Mouse (Mus musculus): ENCODE results near the gene Alk.
A peak's percentile ranks its signal among the peaks of the same experiment; 100 is the strongest.

The Alk gene

DNA sequence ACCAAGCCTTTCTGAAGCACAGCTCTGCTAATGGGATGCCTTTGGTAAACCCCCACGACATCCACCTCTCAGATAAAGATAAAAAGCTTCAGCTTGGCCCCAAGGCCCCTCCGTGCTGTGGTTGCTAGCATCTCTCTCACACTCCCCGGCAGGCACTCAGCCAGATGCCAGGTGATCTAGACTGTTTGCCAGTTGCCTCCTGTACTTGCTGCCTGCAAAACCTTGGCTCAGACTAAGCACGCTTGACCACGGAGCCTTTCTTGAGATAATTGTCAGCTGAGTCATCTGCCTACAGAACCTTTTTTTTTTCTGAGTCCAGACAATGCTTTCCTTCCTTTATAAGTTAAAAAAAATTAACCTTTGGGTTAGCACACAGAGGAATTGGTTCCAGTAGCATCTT lies 486.1 kb downstream of the Alk start:
- peak; percentile 19 for DNase-seq

- DNase-seq: no peak
These were observed 489.0 kb downstream of the Alk start for GRCm38 (mm10) chr17:72115271-72115944.

GRCm38 (mm10) chr17:72112004-72112403 lies 492.4 kb downstream of the Alk start:
- no peak for DNase-seq

DNA sequence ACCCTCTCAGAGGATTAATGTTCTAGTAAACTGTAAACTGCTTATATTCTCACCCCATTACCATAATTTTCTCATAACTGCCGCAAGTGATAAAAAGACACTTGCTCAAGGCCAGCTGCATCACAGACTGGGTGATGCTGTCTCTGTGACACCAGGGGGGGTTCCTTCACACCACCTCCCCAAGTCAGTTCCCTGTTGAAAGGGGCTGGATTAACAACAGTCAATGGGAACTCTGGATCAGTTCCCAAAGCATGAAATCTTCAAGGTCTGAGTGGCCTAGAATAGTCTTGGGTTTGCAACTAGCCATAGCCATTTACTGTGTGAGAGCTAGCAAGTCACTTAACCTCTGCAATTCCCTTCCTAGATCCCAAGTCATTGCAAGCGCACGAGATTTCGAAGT lies 492.9 kb downstream of the Alk start:
- no peak for DNase-seq

DNA sequence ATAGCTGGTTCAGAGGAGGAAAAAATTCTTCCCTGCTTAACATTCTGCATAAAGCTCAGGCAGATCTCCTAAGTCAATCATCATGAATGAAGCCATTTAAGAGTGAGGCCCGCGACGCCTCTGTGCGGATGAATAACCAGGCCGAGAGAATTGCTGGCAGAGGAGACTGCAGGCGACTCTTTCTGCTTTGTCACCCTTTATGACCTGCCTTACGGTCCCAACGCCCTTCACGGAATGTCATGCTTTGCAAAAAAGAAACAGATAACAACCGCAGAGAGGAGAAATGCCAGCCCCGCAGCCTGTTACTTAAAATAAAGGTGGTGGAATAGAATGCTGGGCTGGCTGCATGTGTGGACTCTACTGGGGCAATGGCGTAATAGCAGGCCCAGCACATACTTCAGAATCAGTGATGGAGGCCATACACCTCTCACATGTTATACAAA lies 517.1 kb downstream of the Alk start:
- no peak for DNase-seq

DNA sequence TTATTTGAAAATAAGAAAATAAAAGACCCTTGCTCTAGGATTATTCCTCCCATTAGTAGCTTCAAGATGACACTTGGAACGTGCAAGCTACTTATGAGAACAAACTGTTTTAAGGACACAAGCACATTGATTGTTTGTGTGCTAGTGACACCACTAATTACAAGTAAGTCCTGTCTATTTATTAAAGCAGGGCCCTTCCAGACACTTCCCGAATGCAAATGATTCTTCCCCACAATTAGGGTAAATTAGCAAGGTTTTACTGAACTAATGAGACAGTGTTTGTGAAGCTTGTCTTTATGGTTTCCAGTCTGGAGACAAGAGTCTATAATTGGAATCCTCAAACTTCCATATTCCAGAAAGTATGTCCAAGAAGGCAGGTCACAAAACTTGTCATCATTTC lies 523.0 kb downstream of the Alk start:
- DNase-seq: no peak

GRCm38 (mm10) chr17:72076306-72076921 lies 528.0 kb downstream of the Alk start:
- no peak for DNase-seq

GRCm38 (mm10) chr17:72071871-72072270 lies 532.6 kb downstream of the Alk start:
- no peak for DNase-seq

DNA sequence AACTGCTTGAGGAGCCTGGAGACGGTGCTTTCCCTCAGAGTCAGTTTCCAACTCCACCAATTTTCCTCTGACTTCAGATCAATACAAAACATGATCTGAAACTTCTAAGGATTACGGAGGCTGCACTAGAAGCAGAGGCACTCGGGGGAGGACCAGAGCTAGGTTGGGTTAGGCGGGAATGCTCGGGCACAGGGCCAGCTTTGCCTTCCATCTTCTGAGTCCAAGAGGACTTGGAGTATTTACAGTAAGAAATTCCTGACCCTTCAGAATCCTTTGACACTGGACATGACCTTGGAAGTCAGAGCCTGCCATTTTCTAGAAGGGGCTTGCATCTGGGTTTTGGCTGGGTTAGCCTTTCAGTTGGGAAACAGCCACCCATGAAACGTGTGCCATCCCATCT lies 536.3 kb downstream of the Alk start:
- DNase-seq: no peak

- DNase-seq: no peak
These were observed 541.4 kb downstream of the Alk start for GRCm38 (mm10) chr17:72062978-72063377.

DNA sequence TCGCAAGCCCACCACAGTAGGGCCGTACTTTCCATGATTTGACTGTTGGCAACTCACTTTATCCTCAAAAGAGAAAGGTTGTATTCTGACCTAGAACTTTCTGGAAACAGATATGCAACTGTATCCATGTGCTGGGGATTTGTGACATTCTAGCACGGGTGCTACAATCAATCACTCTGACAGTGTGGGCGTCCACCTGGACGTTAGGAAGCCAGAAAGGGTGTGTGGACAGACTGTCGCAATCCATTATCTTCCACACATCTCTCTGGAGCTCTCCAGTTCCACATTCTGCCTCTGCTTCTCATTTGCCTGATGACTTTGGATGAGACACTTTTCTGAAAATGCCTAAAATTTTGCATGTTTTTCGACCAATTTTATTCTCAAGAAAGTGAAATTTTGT lies 545.1 kb downstream of the Alk start:
- DNase-seq: no peak

DNA sequence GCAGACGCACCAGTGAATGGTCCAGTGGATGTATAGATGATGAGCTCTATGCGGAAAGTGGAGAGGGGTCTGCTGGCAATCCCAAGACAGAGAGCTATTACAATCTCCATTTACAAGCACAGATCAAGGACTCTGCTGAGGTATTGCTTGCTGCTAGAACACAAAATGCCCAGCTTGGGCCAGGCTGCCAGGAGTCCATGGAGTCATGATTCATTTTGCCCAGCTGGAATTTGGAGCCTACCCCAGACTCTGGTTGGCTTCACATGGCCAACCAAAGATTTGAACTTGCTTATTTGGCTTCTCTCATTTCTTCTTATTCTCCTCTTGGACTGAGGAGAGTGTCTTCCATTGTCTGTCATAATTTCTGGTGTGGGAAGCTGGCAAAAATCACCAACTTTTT lies 558.8 kb downstream of the Alk start:
- no peak for DNase-seq

DNA sequence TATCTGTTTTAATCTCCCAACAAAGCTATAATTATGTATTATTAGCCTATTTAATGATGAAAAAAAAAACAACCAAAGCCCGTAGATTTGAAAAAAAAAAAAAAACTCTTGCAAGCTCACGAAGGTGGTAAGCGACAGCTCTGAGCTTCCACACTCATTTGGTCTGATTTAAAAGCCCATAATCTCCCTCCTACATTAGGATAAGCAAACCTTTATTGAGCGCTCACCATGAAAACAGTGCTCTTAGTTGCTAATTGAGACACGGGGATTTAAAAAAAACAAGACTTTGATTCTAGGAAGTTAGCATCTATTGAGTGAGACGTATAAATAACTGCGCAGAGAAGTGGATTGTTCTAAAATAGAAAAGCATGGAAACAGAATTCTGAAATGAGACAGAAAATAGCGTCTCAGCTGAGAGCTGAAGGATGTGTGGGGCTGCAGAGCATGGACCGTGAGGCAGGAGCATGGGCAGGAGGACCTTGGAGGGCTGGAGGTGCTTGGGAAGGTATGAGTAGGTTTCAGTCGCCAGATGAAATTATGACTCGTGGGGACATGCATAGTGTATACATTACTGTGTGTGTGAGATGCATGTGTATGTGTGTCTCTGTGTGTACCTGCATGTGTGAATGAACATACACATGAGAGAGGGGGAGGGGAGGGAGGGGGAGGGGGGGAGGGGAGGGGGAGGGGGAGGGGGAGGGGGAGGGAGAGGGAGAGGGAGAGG lies 560.6 kb downstream of the Alk start:
- no peak for DNase-seq

DNA sequence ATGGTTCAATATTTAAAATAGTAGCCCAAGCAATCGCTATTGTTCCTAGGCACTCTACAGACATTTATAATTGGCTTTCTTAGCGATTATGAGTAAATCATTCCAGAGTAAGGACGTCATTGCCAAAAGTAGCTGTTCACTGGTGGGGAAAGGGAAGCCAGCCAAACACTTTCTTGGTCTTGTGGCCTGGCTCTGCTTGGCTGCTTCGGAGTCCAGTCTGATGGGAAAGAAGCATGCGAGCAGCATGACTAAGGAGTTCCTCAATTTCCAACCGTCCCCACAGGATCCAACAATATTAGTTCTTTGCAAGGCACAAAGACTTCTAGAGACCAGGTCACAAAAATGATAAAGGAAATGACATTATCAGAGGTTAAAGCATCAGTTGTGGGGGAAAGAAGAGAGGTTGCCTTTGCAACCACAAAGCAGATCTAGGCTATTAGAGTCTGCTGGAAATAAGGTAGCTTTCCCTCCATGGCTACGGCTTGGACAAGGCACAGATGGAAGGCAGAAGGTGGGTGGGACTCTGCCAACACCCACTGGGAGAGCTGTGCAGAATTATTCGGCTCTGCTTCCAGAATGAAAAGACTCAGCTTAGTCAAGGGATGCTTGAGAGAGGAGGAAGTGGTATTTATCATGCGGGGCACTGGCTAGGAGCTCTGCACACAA lies 561.3 kb downstream of the Alk start:
- DNase-seq: peak; percentile 91

DNA sequence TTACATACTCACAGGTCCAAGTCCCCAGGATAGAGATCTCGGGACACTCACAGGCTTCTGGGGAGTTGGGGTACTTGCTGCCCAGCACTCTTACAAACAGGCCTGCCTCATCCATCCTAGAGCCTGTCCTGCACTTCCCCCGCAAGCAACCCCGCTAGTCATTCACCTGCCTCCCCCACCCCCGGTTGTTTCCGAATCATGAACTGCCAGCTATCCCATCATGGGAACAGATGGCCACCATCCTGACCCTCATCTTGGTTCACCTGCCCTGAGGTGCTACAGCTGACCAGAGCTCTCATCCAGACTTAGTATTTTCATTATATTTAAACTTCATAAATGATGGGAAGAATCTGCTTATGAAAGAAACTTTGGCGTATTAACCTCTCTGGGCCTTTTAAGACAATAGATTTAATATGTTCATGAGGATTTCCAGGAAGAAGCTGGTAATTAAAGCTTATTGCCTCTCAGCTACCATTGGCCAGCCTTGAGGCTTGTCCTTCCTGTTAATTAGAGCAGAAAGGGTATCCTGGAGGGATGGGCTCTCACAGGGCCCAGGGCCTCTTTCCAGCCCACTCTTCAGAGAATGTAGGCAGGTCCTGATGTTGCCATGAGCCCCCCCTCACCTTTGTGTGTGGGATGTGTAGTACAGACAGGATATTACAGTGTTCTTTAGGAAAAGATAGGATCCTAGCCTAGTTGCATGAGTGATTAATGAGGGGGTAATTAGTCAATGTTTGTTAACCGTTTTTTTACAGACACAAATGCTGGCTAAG lies 565.1 kb downstream of the Alk start:
- DNase-seq: no peak

DNA sequence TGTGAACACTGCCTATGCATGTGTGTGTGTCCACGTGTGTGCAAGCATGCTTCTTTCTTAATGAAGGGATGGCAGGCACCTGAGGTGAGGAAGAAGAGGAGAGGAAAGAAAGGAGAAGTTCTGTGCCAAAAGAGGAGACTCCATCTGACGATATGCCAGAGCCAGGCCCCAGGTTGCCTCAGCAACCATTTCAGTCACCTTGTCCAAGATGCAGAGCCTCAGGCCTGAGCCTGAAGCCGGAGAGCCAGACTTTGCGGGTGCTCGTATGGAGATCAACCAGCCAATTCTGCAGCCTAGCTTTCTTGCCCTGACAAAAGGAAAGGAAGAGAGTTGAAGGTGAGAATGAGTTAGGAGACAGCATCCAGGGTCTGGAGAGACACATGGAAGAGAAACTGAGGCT lies 566.1 kb downstream of the Alk start:
- no peak for DNase-seq

GRCm38 (mm10) chr17:72030672-72031071 lies 573.8 kb downstream of the Alk start:
- no peak for DNase-seq

DNA sequence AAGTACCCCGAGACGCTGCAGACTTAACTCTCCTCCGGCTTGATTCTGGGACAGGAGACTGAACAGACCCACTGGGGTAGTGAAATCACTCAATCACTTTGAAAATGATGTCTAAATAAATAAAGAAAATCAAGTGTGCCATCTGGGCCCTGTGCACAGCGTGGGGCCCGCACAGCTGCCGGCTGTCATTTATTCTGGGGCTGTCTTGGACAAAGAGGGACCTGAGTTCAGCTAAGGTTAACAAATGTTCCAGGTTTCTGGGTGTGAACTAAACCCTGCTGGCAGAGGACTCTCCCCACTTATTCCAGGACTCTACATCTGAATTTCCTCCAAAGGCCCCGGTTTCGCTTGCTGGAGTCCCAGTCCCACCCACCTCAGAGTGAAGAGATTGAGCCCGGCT lies 581.1 kb downstream of the Alk start:
- peak; percentile 12 for DNase-seq

DNA sequence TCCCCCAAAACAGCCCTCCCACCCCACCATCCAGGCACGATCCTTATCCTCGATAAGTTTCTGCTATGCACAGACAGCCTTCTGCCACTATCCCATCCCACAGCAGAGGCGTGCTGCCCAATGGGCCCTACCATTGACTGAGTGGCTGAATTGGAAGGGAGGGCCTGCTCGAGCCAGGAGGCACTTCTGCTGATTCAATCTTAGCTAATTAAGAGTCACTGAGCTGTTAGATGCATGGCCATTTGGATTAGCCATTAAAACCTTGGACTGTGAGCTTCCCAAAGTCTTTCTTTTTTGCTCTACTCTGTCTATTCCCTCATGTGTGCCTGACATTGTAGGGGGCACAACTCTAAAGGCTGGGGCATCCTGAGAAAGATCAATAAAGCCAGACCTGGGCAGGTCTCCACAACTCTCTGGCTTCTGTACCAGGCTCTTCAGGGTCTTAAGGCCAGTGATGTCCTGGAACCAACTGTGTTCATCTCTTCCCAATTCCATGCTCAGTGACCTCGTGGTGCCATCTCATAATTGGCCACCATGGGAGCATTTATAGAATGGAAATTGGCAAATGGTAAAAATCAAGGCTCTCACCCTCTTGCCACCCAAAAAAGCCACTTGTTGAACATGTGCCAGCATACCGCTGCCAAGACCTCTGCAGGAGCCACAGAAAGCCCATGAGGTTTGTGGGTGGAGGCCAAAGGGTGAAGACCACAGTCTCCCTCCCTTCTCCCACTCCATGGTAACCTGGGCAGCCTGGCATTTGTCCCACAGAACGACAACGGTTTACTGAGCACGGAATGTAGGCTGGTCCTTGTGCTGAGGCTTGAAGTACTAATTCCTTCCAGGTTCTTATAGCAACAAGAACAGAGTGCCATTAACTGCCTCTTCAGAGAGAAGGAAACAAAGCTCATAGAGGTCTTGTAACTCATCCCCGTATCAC lies 582.4 kb downstream of the Alk start:
- peak; percentile 94 for DNase-seq

DNA sequence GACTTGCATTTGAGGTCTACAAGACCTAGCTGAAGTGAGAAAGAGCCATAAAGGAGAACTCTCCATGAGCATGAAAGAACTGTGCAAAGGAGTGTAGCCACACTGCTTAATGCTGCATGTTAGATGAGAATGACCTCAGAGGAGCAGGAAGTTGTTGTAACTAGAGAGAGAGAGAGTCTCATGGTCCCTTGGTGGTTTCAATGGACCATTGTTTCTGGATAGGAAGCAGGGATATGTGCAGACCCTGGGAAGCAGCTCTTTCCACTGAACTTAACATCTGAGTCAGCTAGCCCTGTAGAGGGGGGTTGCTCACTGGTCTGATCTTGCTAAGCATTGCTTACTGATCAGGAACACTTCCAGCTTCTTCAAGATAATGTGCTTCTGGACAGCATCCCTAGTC lies 587.1 kb downstream of the Alk start:
- DNase-seq: no peak

GRCm38 (mm10) chr17:72015253-72015652 lies 589.2 kb downstream of the Alk start:
- DNase-seq: no peak

DNA sequence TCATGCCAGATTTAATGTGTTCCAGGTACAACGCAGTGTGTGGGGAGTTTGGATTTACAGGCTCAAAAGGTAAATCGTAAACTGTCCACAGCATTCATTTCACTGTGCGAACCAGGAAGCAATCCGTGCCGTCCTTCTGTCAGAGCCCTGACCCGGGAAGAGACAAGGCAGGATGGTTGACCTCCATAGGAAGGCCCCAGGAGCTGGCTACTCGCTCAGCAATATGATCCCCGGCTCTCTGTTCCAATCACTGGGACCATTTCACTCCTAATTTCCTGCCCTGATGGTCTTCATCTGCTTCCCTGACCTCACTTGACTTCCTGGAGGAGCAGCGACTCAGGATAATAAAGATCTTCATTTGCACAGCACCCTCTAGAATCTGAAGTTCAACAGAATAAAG lies 591.7 kb downstream of the Alk start:
- DNase-seq: no peak
